Mouse (Mus musculus) left cerebral cortex, postnatal 10 days (tissue): ENCODE results near the gene Kansl1. TPM values are rescaled to one million over a fixed set of nuclear protein-coding genes. Genes with fewer than 3 reads are reported as not detected.

ENCODE experiments used
- DNase-seq, 2 experiments: peaks; one replicate each; pipeline ENCODE4 v3.0.0; 2021 to 2022; ENCODE audit warnings: low spot score in 2 of 2, mixed read lengths in 1 of 2; ENCODE audit errors: extremely low spot score in 1 of 2
- intact Hi-C: fragments of 180-260 bp; cut with DNase I; formaldehyde crosslinking; loops from one replicate; pipeline ENCODE4 v1.15.1; 2025
- total RNA-seq, 2 experiments: library from RNA; stranded (reverse); gene quantifications; 2 replicates each; pipeline ENCODE4 v1.2.3; 2021

Kansl1 gene
- total RNA-seq, 2 experiments from 2014 or later, result 67.0 to 67.8 TPM

- DNase-seq, result no peak
- intact Hi-C loops, result no loop called here
Measured at GRCm38 (mm10) chr11:104322142-104322541, 146.5 kb downstream of the Kansl1 start.

- no peak for DNase-seq
- intact Hi-C loops, result no loop called here
Measured at GRCm38 (mm10) chr11:104320511-104320910, 148.2 kb downstream of the Kansl1 start.

GRCm38 (mm10) chr11:104318940-104319781 is 149.5 kb downstream of the Kansl1 start:
- peak; percentile 37 to 74 for DNase-seq
- intact Hi-C loops, result loop anchor here (5.0 kb wide), 1 partner anchor 143 kb away; no protein-coding TSS in a partner anchor

GRCm38 (mm10) chr11:104317631-104318030 is 151.0 kb downstream of the Kansl1 start:
- no peak for DNase-seq
- intact Hi-C loops, result loop anchor here (5.0 kb wide), 1 partner anchor 145 kb away; no protein-coding TSS in a partner anchor

- intact Hi-C loops, result loop anchor here (5.0 kb wide), 1 partner anchor 145 kb away; no protein-coding TSS in a partner anchor
- DNase-seq, result peak in 1 of 2 experiments; percentile 72
Measured at GRCm38 (mm10) chr11:104316685-104317400, 151.8 kb downstream of the Kansl1 start.

GRCm38 (mm10) chr11:104315703-104316102 is 153.0 kb downstream of the Kansl1 start:
- peak; percentile 61 to 76 for DNase-seq
- intact Hi-C loops, result loop anchor here (5.0 kb wide), 1 partner anchor 147 kb away; no protein-coding TSS in a partner anchor

GRCm38 (mm10) chr11:104311643-104312042 is 157.0 kb downstream of the Kansl1 start:
- intact Hi-C loops, result no loop called here
- no peak for DNase-seq

- intact Hi-C loops, result no loop called here
- DNase-seq, result no peak
Measured at GRCm38 (mm10) chr11:104310226-104310887, 158.3 kb downstream of the Kansl1 start.

- intact Hi-C loops, result no loop called here
- DNase-seq, result no peak
Measured at GRCm38 (mm10) chr11:104309377-104310225, 159.1 kb downstream of the Kansl1 start.

- intact Hi-C loops, result no loop called here
- DNase-seq, result no peak
Measured at GRCm38 (mm10) chr11:104307136-104307535, 161.5 kb downstream of the Kansl1 start.

- intact Hi-C loops, result no loop called here
- no peak for DNase-seq
Measured at GRCm38 (mm10) chr11:104306483-104306882, 162.2 kb downstream of the Kansl1 start.

GRCm38 (mm10) chr11:104305711-104306110 is 162.9 kb downstream of the Kansl1 start:
- DNase-seq, result no peak
- intact Hi-C loops, result no loop called here

- intact Hi-C loops, result no loop called here
- DNase-seq, result no peak
Measured at GRCm38 (mm10) chr11:104303088-104303960, 165.3 kb downstream of the Kansl1 start.

- intact Hi-C loops, result no loop called here
- no peak for DNase-seq
Measured at GRCm38 (mm10) chr11:104302628-104303027, 166.0 kb downstream of the Kansl1 start.

GRCm38 (mm10) chr11:104297671-104298070 is 171.0 kb downstream of the Kansl1 start:
- DNase-seq, result no peak
- intact Hi-C loops, result no loop called here

- intact Hi-C loops, result no loop called here
- DNase-seq, result no peak
Measured at GRCm38 (mm10) chr11:104295656-104296055, 173.0 kb downstream of the Kansl1 start.

- DNase-seq, result no peak
- intact Hi-C loops, result no loop called here
Measured at GRCm38 (mm10) chr11:104295145-104295544, 173.5 kb downstream of the Kansl1 start.
